ENCODE assay signal across 11 mouse cellular contexts in genomic region chr14:40818051-40818450, GRCm38 (mm10).
DNase-seq lines count a peak whose midpoint lies in the region; ATAC-seq and TF ChIP-seq lines count a peak whose summit lies in the region.
"Had no signal": no experiment of that assay in that cellular context is flagged by ENCODE, and none has a peak within 500 bp of the region (broad histone marks: within the 10 kb centered on the region; RNA-seq: fewer than 3 reads in every experiment).

No protein-coding gene starts in this region.

- H3K27ac ChIP-seq in heart, embryonic 10.5 days: no peak overlapping the region
- peak overlapping the region; percentile 46; the same call in 1 of the 2 replicates for H3K27ac ChIP-seq in heart, embryonic 13.5 days (replicated peaks)
- no peak overlapping the region for H3K27ac ChIP-seq in intestine, postnatal 0 days (ENCODE audit: low read depth, low read length)
- no peak overlapping the region for H3K27ac ChIP-seq in hindbrain, embryonic 10.5 days
- H3K27ac ChIP-seq: hindbrain, embryonic 15.5 days; macrophage had no signal

- H3K27me3 ChIP-seq in heart, embryonic 10.5 days (ENCODE audit: insufficient read depth, poor library complexity, severe bottlenecking): no peaks in the 10 kb centered on the region
- H3K27me3 ChIP-seq in heart, embryonic 13.5 days (replicated peaks): no peaks in the 10 kb centered on the region
- no peaks in the 10 kb centered on the region for H3K27me3 ChIP-seq in intestine, postnatal 0 days (replicated peaks; ENCODE audit: control insufficient read depth, insufficient read depth, low read length)
- no peaks in the 10 kb centered on the region for H3K27me3 ChIP-seq in hindbrain, embryonic 10.5 days (ENCODE audit: insufficient read depth, poor library complexity, severe bottlenecking)
- H3K27me3 ChIP-seq: hindbrain, embryonic 15.5 days had no signal

- TF ChIP-seq CTCF in intestine, postnatal 0 days (IDR thresholded peaks at IDR 0.05; ENCODE audit: low read depth): no peak

- no peak overlapping the region for H3K4me2 ChIP-seq in heart, embryonic 13.5 days
- H3K4me2 ChIP-seq in intestine, postnatal 0 days (replicated peaks; ENCODE audit: low read depth): no peak overlapping the region
- H3K4me2 ChIP-seq: hindbrain, embryonic 15.5 days had no signal

- no peak overlapping the region for H3K9ac ChIP-seq in heart, embryonic 13.5 days
- H3K9ac ChIP-seq in intestine, postnatal 0 days (ENCODE audit: low read depth, low read length): no peak overlapping the region
- H3K9ac ChIP-seq: hindbrain, embryonic 15.5 days had no signal

- DNase-seq in heart, adult 11 months: peak; percentile 97
- no peak for DNase-seq in heart, embryonic 10.5 days (ENCODE audit: low spot score)
- DNase-seq in kidney, postnatal 25 days: peak; percentile 54 to 78
- DNase-seq in lung, postnatal 4 days: peak; percentile 72 to 88
- DNase-seq in right cerebral cortex, postnatal 36 days (ENCODE audit: low spot score in 2 of 2): no peak
- no peak for DNase-seq in hindbrain, embryonic 10.5 days (ENCODE audit: low spot score)
- DNase-seq: B cell, adult 2 months had no signal

- H3K4me1 ChIP-seq in heart, embryonic 10.5 days: no peaks in the 10 kb centered on the region
- H3K4me1 ChIP-seq in heart, embryonic 13.5 days: no peaks in the 10 kb centered on the region
- no peaks in the 10 kb centered on the region for H3K4me1 ChIP-seq in intestine, postnatal 0 days (replicated peaks; ENCODE audit: control insufficient read depth, insufficient read depth, low read length)
- H3K4me1 ChIP-seq in hindbrain, embryonic 10.5 days (replicated peaks): no peaks in the 10 kb centered on the region
- H3K4me1 ChIP-seq: hindbrain, embryonic 15.5 days had no signal

- no peak overlapping the region for H3K4me3 ChIP-seq in heart, embryonic 10.5 days
- no peak overlapping the region for H3K4me3 ChIP-seq in heart, embryonic 13.5 days
- no peak overlapping the region for H3K4me3 ChIP-seq in intestine, postnatal 0 days (ENCODE audit: low read depth, low read length)
- H3K4me3 ChIP-seq in hindbrain, embryonic 10.5 days: no peak overlapping the region
- H3K4me3 ChIP-seq: hindbrain, embryonic 15.5 days had no signal

- peak; percentile 51; the same call in 1 of the 2 replicates for ATAC-seq in heart, embryonic 13.5 days (ENCODE audit: extremely low read depth, insufficient number of reproducible peaks, low FRiP score, low TSS enrichment)
- no peak for ATAC-seq in intestine, postnatal 0 days

- 56% methylated on average over 2 of the region's 2 CpGs for WGBS in heart, embryonic 10.5 days
- 46% methylated on average over 2 of the region's 2 CpGs for WGBS in heart, embryonic 13.5 days
- 85% methylated on average over 2 of the region's 2 CpGs for WGBS in intestine, postnatal 0 days
- 69% methylated on average over 2 of the region's 2 CpGs for WGBS in hindbrain, embryonic 10.5 days

- no peaks in the 10 kb centered on the region for H3K36me3 ChIP-seq in heart, embryonic 10.5 days
- H3K36me3 ChIP-seq in heart, embryonic 13.5 days: no peaks in the 10 kb centered on the region
- H3K36me3 ChIP-seq in intestine, postnatal 0 days (ENCODE audit: control insufficient read depth, insufficient read depth): no peaks in the 10 kb centered on the region
- no peaks in the 10 kb centered on the region for H3K36me3 ChIP-seq in hindbrain, embryonic 10.5 days

- H3K9me3 ChIP-seq in heart, embryonic 10.5 days: no peaks in the 10 kb centered on the region
- H3K9me3 ChIP-seq in heart, embryonic 13.5 days: no peaks in the 10 kb centered on the region
- H3K9me3 ChIP-seq in intestine, postnatal 0 days (ENCODE audit: control insufficient read depth): no peaks in the 10 kb centered on the region
- H3K9me3 ChIP-seq in hindbrain, embryonic 10.5 days: no peaks in the 10 kb centered on the region
- H3K9me3 ChIP-seq: hindbrain, embryonic 15.5 days had no signal

Comparison
In these comparisons a context has a peak if more than half of its experiments do, and no peak if none do; other contexts are left out.
1. DNase-seq: peak in heart, adult 11 months (single experiment), kidney, postnatal 25 days (2 of 2) and lung, postnatal 4 days (2 of 2); none in heart, embryonic 10.5 days (single experiment), right cerebral cortex, postnatal 36 days (0 of 2) and hindbrain, embryonic 10.5 days (single experiment).